Mouse (Mus musculus): ENCODE results near the gene Capn12.

Gene Capn12

GRCm38 (mm10) chr7:28939418-28940183 lies 58.4 kb downstream of the Capn12 start:
- no peak for DNase-seq (ENCODE audit: low read depth, low spot score)
- H3K27me3 ChIP-seq (ENCODE audit: control insufficient read depth, insufficient read depth, low read length, poor library complexity, severe bottlenecking), result no peaks in the 10 kb centered on the region
- H3K36me3 ChIP-seq (ENCODE audit: control insufficient read depth, insufficient read depth, low read length, poor library complexity, severe bottlenecking), result no peaks in the 10 kb centered on the region

GRCm38 (mm10) chr7:28941129-28941528 lies 59.9 kb downstream of the Capn12 start:
- DNase-seq (ENCODE audit: low read depth, low spot score), result no peak
- Histone ChIP-seq H3K36me3 (ENCODE audit: control insufficient read depth, insufficient read depth, low read length, poor library complexity, severe bottlenecking) (no peaks in the 10 kb centered on the region), H3K27me3 (ENCODE audit: control insufficient read depth, insufficient read depth, low read length, poor library complexity, severe bottlenecking) (no peaks in the 10 kb centered on the region)

- DNase-seq (ENCODE audit: low read depth, low spot score), result no peak
- Histone ChIP-seq H3K27me3 (ENCODE audit: control insufficient read depth, insufficient read depth, low read length, poor library complexity, severe bottlenecking) (no peaks in the 10 kb centered on the region), H3K36me3 (ENCODE audit: control insufficient read depth, insufficient read depth, low read length, poor library complexity, severe bottlenecking) (no peaks in the 10 kb centered on the region)
Observed at GRCm38 (mm10) chr7:28941542-28941941, 60.3 kb downstream of the Capn12 start.

Data from splenic B cell, adult 2 months (primary cell).